Mouse (Mus musculus): ENCODE measurements around the gene Piezo1.

GRCm38 (mm10) chr8:122436146-122436545 lies 115.0 kb downstream of the Piezo1 start:
- no peak for TF ChIP-seq CTCF (IDR thresholded peaks at IDR 0.05; ENCODE audit: insufficient read depth, low read depth, low read length)
- no peak for TF ChIP-seq POLR2A (IDR thresholded peaks at IDR 0.05; ENCODE audit: insufficient read depth, low read depth, low read length)

Measured in olfactory bulb, adult 2 months (tissue).